Mouse (Mus musculus) ES-Bruce4 (cell line): ENCODE data around the gene Lzts2.

Experiments used
- CTCF ChIP-seq: IDR thresholded peaks from one replicate; pipeline ENCODE4 v1.8.1; 2011; ENCODE audit warnings: low read depth, low read length
- POLR2A ChIP-seq: IDR thresholded peaks from one replicate; pipeline ENCODE4 v1.8.1; 2011; ENCODE audit warnings: low read length; ENCODE audit not compliant: insufficient read depth

GRCm38 (mm10) chr19:45007021-45007420 lies 7.2 kb upstream of the Lzts2 start:
- TF ChIP-seq CTCF: no peak
- TF ChIP-seq POLR2A: no peak
